In genomic region chr9:41044626-41045025, GRCm38 (mm10) we compare ENCODE assay signal across 8 mouse cellular contexts. TPM values are rescaled to one million over a fixed set of nuclear protein-coding genes. Genes with fewer than 3 reads are reported as not detected.
DNase-seq lines count a peak whose midpoint lies in the region; ATAC-seq and TF ChIP-seq lines count a peak whose summit lies in the region.

No protein-coding gene starts in this region.

- no peaks in the 10 kb centered on the region for H3K4me1 ChIP-seq in hindbrain, embryonic 11.5 days (replicated peaks; ENCODE audit: control insufficient read depth, insufficient read depth, low read length)
- no peaks in the 10 kb centered on the region for H3K4me1 ChIP-seq in hindbrain, embryonic 12.5 days

- intact Hi-C loops in left cerebral cortex, adult 2 months (cut with DNase I), result loop anchor here (1.0 to 2.0 kb wide), 2 partner anchors 138 to 146 kb away; no protein-coding TSS in a partner anchor

- TF ChIP-seq POLR2A in brain, embryonic 14.5 days (IDR thresholded peaks at IDR 0.05; ENCODE audit: borderline replicate concordance, extremely low read depth, insufficient read depth, insufficient read length, poor library complexity, severe bottlenecking), result no peak

- H3K27me3 ChIP-seq in hindbrain, embryonic 11.5 days (ENCODE audit: control insufficient read depth, insufficient read depth, low read length), result no peaks in the 10 kb centered on the region
- no peaks in the 10 kb centered on the region for H3K27me3 ChIP-seq in hindbrain, embryonic 12.5 days
- H3K27me3 ChIP-seq in splenic B cell, adult 2 months (ENCODE audit: control insufficient read depth, insufficient read depth, low read length, poor library complexity, severe bottlenecking), result no peaks in the 10 kb centered on the region

- no peak for ATAC-seq in hindbrain, embryonic 11.5 days (ENCODE audit: low FRiP score)
- no peak for ATAC-seq in hindbrain, embryonic 12.5 days (ENCODE audit: low FRiP score)
- ATAC-seq in hematopoietic stem cell, adult 5-6 weeks (replicated peaks in 1 of 2; ENCODE audit: insufficient read depth in 1 of 2, low FRiP score in 2 of 2, low TSS enrichment in 1 of 2, low read depth in 1 of 2, poor library complexity in 2 of 2, severe bottlenecking in 2 of 2), result peak; percentile 25 to 48; a peak in 1 of 4 replicates
- ATAC-seq in monocyte, adult 5-6 weeks (replicated peaks; ENCODE audit: insufficient number of reproducible peaks, low FRiP score, low TSS enrichment, poor library complexity, severe bottlenecking), result peak; percentile 78

- no peak overlapping the region for H3K27ac ChIP-seq in hindbrain, embryonic 11.5 days (ENCODE audit: low read depth, low read length)
- H3K27ac ChIP-seq in hindbrain, embryonic 12.5 days, result no peak overlapping the region
- H3K27ac ChIP-seq in left cerebral cortex, adult 2 months, result no peak overlapping the region

- H3K4me2 ChIP-seq in hindbrain, embryonic 11.5 days (replicated peaks; ENCODE audit: low read depth, low read length), result no peak overlapping the region
- no peak overlapping the region for H3K4me2 ChIP-seq in hindbrain, embryonic 12.5 days (replicated peaks)

- H3K36me3 ChIP-seq in hindbrain, embryonic 11.5 days (ENCODE audit: control insufficient read depth, insufficient read depth, low read length), result no peaks in the 10 kb centered on the region
- no peaks in the 10 kb centered on the region for H3K36me3 ChIP-seq in hindbrain, embryonic 12.5 days
- H3K36me3 ChIP-seq in splenic B cell, adult 2 months (ENCODE audit: control insufficient read depth, insufficient read depth, low read length, poor library complexity, severe bottlenecking), result peaks cover 4% of the 10 kb centered on the region; the same call in 1 of the 2 replicates

- H3K9ac ChIP-seq in hindbrain, embryonic 11.5 days (ENCODE audit: low read depth, low read length), result no peak overlapping the region
- no peak overlapping the region for H3K9ac ChIP-seq in hindbrain, embryonic 12.5 days

- peak; percentile 88 for DNase-seq in hindbrain, embryonic 11.5 days (ENCODE audit: low spot score)
- peak; percentile 89 for DNase-seq in brain, embryonic 14.5 days (ENCODE audit: low read depth)
- DNase-seq in fibroblast of lung, adult 2 months (ENCODE audit: low read depth), result peak; percentile 64
- DNase-seq in left cerebral cortex, adult 2 months (ENCODE audit: extremely low spot score in 1 of 2, low spot score in 2 of 2), result peak; percentile 86 to 88
- peak; percentile 84 for DNase-seq in splenic B cell, adult 2 months (ENCODE audit: low read depth, low spot score)

- WGBS in hindbrain, embryonic 11.5 days, result 14% methylated on average over 3 of the region's 3 CpGs
- WGBS in hindbrain, embryonic 12.5 days, result 17% methylated on average over 3 of the region's 3 CpGs

- TF ChIP-seq CTCF in brain, embryonic 14.5 days (IDR thresholded peaks at IDR 0.05; ENCODE audit: borderline replicate concordance, extremely low read depth, insufficient read depth, insufficient read length), result peak; percentile 85
- peak; percentile 96 for TF ChIP-seq CTCF in left cerebral cortex, adult 2 months (IDR thresholded peaks at IDR 0.05)

- no peaks in the 10 kb centered on the region for H3K9me3 ChIP-seq in hindbrain, embryonic 11.5 days (ENCODE audit: control insufficient read depth, low read length)
- no peaks in the 10 kb centered on the region for H3K9me3 ChIP-seq in hindbrain, embryonic 12.5 days (replicated peaks)

- H3K4me3 ChIP-seq in hindbrain, embryonic 11.5 days (ENCODE audit: low read depth, low read length), result no peak overlapping the region
- H3K4me3 ChIP-seq in hindbrain, embryonic 12.5 days, result no peak overlapping the region
- no peak overlapping the region for H3K4me3 ChIP-seq in left cerebral cortex, adult 2 months

RNA-seq across cellular contexts. Expression of gene Crtam, which starts 40.2 kb away (rescaled TPM):
- 0.06 and 0.17 TPM in 2 replicates for polyA plus RNA-seq in hindbrain, embryonic 11.5 days (2014; fragmentation: Nextera tagmentation; extraction: Ambion mirVana)
- polyA plus RNA-seq in hindbrain, embryonic 12.5 days (2016; fragmentation: Nextera tagmentation; extraction: Ambion mirVana), result 0.18 and 0.30 TPM in 2 replicates
- 0.03 and 0.04 TPM in 2 replicates for polyA plus RNA-seq in brain, embryonic 14.5 days (2012; rRNA removed)
- total RNA-seq in hematopoietic stem cell, adult 5-6 weeks (2017), result 0.13 TPM in 1 of 2 replicates, not detected in the other
- under 1 TPM in 1 of 2 experiments, not detected in 1; 0.18 TPM for total RNA-seq in left cerebral cortex, adult 2 months (2021)
- 2.6 to 16.5 TPM (median 10.8 TPM) in 3 replicates for total RNA-seq in monocyte, adult 5-6 weeks (2017)

Comparison
In these comparisons a context has a peak if more than half of its experiments do, and no peak if none do; other contexts are left out.
1. ATAC-seq: peak in hematopoietic stem cell, adult 5-6 weeks (2 of 2) and monocyte, adult 5-6 weeks (single experiment); none in hindbrain, embryonic 11.5 days (single experiment) and hindbrain, embryonic 12.5 days (single experiment).
2. Peak in every context shown above with its lines, with median percentiles within 50 percentile points of each other: DNase-seq.